Mouse (Mus musculus) CD4-positive naive resting alpha-beta T cell, adult 57 days (primary cell): Measurements from ENCODE around the gene Ppp2r5b. TPM values are rescaled to one million over a fixed set of nuclear protein-coding genes. Genes with fewer than 3 reads are reported as not detected.

ENCODE experiments used
- total RNA-seq: library from RNA; stranded (reverse); gene quantifications from one replicate; pipeline ENCODE4 v1.2.4, GENCODE M21; 2023

Ppp2r5b gene
- total RNA-seq = 26.0 TPM

GRCm38 (mm10) chr19:6235084-6236052 lies at the start of gene Ppp2r5b:
Gene Ppp2r5b (minus strand): TSS chr19:6235872.

GRCm38 (mm10) chr19:6276426-6277421 lies 41.1 kb upstream of the Ppp2r5b start, which contains the start of gene Ehd1:
Gene Ehd1 (plus strand): TSS chr19:6276725.

GRCm38 (mm10) chr19:6241274-6242107 lies 5.8 kb upstream of the Ppp2r5b start, which contains the start of gene Atg2a:
Gene Atg2a (plus strand): TSS chr19:6241668.

GRCm38 (mm10) chr19:6226135-6226534 lies 9.5 kb downstream of the Ppp2r5b start, which contains the start of gene Gpha2:
Gene Gpha2 (plus strand): TSS chr19:6226380.

DNA sequence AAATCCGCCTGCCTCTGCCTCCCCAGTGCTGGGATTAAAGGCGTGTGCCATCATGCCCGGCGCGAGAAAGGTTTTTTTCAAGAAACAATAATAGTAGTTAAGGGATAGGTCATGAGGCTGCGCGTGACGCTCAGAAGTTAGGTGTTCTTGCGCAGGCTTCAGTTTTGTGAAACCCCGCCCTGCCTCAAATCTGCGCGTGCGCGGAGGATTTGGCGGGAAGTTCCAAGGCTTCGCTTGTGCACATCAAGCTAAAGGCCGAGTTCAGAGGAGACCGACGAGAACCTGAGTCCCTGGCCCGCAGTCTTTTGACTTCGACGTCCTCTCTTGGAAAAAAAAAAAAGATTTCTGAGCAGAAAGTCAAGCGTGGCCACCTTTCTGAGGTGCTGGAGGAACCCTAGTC lies 51.5 kb downstream of the Ppp2r5b start, which contains the start of gene Majin:
TSS of gene Majin (plus strand) at position 258 of the 400 bp plus-strand sequence.

Other genes with a start within 250 kb of the Ppp2r5b start
- gene Slc22a20, start 249.7 kb downstream of the Ppp2r5b start, total RNA-seq = not detected
- gene Capn1, start 220.0 kb downstream of the Ppp2r5b start, total RNA-seq = 129 TPM
- gene Syvn1, start 189.3 kb downstream of the Ppp2r5b start, total RNA-seq = 56.5 TPM
- 21.1 TPM for gene Mrpl49, start 178.1 kb downstream of the Ppp2r5b start, total RNA-seq
- 3,183 TPM for gene Fau, start 178.0 kb downstream of the Ppp2r5b start, total RNA-seq
- 15.9 TPM for gene Znhit2, start 174.7 kb downstream of the Ppp2r5b start, total RNA-seq
- gene Tm7sf2, start 167.5 kb downstream of the Ppp2r5b start, total RNA-seq = 18.6 TPM
- 112 TPM for gene Vps51, start 158.6 kb downstream of the Ppp2r5b start, total RNA-seq
- gene Tmem262, start 155.8 kb downstream of the Ppp2r5b start, total RNA-seq = not detected
- 1.7 TPM for gene Gm28374, start 153.6 kb downstream of the Ppp2r5b start, total RNA-seq
- gene Zfpl1, start 150.9 kb downstream of the Ppp2r5b start, total RNA-seq = 62.2 TPM
- 0.95 TPM for gene Cdca5, start 150.9 kb downstream of the Ppp2r5b start, total RNA-seq
- not detected for gene AC131692.1, start 141.5 kb downstream of the Ppp2r5b start, total RNA-seq
- not detected for gene Naaladl1, start 130.1 kb downstream of the Ppp2r5b start, total RNA-seq
- 13.2 TPM for gene Sac3d1, start 117.2 kb downstream of the Ppp2r5b start, total RNA-seq
- gene Snx15, start 107.6 kb downstream of the Ppp2r5b start, total RNA-seq = 33.3 TPM
- not detected for gene Batf2, start 94.9 kb downstream of the Ppp2r5b start, total RNA-seq
- gene Arl2, start 94.3 kb downstream of the Ppp2r5b start, total RNA-seq = 26.4 TPM
- not detected for gene Majin, start 51.5 kb downstream of the Ppp2r5b start, total RNA-seq
- gene Gpha2, start 9.5 kb downstream of the Ppp2r5b start, total RNA-seq = not detected
- 188 TPM for gene Atg2a, start 5.8 kb upstream of the Ppp2r5b start, total RNA-seq
- 24.4 TPM for gene Ehd1, start 40.9 kb upstream of the Ppp2r5b start, total RNA-seq
- gene Cdc42bpg, start 70.6 kb upstream of the Ppp2r5b start, total RNA-seq = 8.2 TPM
- gene Men1, start 99.1 kb upstream of the Ppp2r5b start, total RNA-seq = 38.0 TPM
- gene Map4k2, start 105.3 kb upstream of the Ppp2r5b start, total RNA-seq = 557 TPM
- 1,089 TPM for gene Sf1, start 127.8 kb upstream of the Ppp2r5b start, total RNA-seq
- gene Pygm, start 148.5 kb upstream of the Ppp2r5b start, total RNA-seq = 46.4 TPM
- 934 TPM for gene Rasgrp2, start 163.5 kb upstream of the Ppp2r5b start, total RNA-seq
- 0.38 TPM for gene Nrxn2, start 182.9 kb upstream of the Ppp2r5b start, total RNA-seq